Mouse (Mus musculus) kidney, adult 9 months (tissue): Measurements from ENCODE around the gene Ms4a10.

Experiments used
- DNase-seq: peaks from one replicate; pipeline ENCODE4 v3.0.0; 2022

The Ms4a10 gene

GRCm38 (mm10) chr19:10974238-10974865, at the start of gene Ms4a10:
TSS of gene Ms4a10 (minus strand) at chr19:10974670.
- DNase-seq, result no peak

DNA sequence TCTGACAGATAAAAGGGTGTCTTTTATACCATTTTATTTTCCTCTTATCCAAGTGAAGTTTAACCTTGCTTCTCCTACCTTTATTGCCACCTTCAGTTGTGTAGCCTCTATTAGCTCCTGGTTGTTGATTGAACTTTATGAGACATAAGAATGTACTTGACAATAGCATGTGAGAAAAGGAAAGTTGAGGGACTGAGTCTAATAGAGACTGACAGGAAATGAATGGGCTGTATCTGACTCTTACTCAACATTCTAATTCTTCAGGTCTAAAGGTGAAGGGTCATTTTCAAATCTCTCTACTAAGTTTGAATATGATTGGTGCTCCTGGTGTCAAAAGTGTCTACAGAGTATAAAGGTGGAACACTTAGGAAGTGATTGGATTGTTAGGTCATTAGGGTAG, 47.9 kb upstream of the Ms4a10 start:
- no peak for DNase-seq

DNA sequence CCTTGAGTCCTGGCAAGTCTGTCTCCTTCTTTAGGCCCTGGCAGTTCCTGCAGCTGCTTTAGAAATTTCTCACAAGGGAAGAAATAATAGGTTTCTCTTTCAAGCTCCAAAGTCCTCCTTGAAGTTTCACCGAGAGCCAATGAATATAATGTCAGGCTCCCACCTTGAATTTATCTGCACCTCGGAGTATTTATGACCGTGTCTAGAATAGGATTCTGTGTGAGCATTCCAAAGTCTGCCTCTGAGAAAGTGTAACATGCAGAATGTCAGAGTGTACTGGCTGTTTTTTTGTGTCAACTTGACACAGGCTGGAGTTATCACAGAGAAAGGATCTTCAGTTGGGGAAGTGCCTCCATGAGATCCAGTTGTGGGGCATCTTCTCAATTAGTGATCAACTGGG, 43.4 kb upstream of the Ms4a10 start, which contains the start of gene Ms4a18:
Gene Ms4a18, minus strand, starts transcription at position 141 of the 400 bp plus-strand sequence.
- no peak for DNase-seq

DNA sequence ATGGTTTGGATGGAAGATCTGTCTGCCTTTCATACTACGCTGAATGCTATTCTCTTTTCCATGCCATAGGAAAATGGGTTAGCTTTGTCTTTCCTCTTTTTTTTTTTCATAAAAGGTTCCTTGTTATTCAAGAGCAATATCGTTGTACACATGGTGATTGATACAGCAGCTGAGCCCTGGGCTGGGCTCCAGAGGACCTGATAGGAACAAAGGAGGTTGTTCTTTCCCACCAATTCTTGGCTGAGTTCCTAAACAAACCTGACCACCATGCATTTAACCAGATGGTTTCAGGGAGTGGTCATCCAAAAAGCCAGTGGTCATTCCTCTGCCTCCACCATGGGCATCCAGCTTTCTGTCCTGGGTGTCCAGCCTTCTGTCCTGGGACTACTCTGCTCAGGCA, 42.8 kb upstream of the Ms4a10 start:
- DNase-seq, result no peak

- DNase-seq, result no peak
Observed at GRCm38 (mm10) chr19:11015998-11016397, 41.5 kb upstream of the Ms4a10 start.

- DNase-seq, result no peak
Observed at GRCm38 (mm10) chr19:11015468-11015867, 41.0 kb upstream of the Ms4a10 start.

GRCm38 (mm10) chr19:10993150-10993549, 18.7 kb upstream of the Ms4a10 start, which contains the start of gene Ms4a15:
TSS of gene Ms4a15 (minus strand) at chr19:10993250.
- DNase-seq, result no peak

DNA sequence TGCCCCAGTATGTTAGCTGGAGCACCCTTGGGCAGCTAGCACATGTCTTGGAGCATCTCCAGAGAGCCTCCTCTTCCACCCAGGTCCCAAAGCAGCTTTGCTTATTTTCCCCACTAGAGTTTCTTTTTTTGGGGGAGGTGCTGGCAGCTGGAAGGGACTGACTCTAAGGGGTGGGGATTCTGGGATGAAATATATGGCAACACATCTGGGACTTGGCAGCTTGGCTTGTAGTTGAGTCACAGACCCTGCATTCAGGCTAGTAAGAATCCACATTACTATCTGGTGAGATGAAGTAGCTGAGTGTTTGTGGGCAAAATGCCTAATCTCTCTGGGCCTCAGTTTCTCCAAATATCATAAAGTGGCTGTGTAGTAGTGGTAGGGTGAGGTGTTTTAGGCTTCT, 17.4 kb upstream of the Ms4a10 start:
- DNase-seq, result no peak

GRCm38 (mm10) chr19:10990751-10991150, 16.3 kb upstream of the Ms4a10 start:
- no peak for DNase-seq

GRCm38 (mm10) chr19:10988563-10988962, 14.1 kb upstream of the Ms4a10 start:
- peak; percentile 27 for DNase-seq

DNA sequence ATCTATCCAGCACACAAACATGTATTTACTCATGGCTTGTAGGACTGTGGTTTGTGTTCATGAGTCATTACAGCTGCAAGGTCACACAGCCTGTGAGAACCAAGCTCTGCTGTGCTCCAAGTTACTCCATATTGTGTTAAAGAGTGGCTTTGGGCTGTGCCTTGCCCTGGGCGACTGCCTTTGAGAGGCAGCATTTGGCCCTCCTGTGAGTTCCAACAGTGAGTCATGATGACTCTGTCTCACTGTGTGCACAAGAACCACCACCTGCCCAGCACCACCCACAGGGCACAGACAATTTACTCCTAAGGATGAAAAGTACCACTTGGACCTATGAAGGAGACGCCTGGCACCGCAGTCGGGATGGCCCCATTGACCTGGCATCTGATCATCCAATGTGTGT, 11.4 kb upstream of the Ms4a10 start:
- no peak for DNase-seq

GRCm38 (mm10) chr19:10984551-10984950, 10.1 kb upstream of the Ms4a10 start:
- DNase-seq, result no peak

DNA sequence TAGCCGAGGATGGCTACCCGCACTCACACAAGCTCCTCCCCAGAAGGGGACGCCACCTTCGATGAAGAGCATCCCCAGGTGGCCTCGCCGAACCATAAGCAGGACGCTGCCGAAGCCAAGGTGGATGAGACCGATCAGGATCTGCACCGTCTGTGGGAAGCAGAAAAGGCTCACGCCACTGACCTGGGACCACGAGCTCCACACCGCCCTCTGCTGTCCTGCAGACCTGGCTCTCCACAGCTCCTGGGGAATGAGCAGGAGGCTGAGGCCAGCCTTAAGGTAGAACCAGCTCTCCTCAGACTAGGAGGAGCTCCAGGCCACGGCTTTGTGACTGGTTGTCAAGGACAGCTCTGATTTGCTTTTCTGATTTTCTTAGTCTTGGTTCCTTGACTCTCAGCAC, 8.7 kb upstream of the Ms4a10 start:
- peak; percentile 30 for DNase-seq

DNA sequence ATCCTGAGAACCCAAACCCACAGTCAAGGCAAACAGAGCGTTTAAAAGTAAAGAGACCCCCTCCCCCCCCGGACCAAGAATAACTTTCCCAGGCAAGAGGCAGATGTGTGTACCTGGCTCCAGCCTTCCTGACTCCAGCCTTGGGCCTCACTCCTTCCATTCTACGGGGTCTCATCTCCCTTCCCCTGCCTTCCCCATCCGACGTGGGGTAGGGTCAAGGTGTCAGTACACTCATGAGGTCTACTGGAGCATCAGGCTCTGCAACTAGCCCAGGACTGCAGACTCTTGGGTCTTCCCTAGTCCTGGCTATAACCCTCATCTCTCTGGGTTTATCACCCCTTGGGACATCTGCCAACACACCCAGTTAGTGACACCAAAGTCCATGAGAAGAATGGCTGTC, 5.7 kb upstream of the Ms4a10 start:
- no peak for DNase-seq

DNA sequence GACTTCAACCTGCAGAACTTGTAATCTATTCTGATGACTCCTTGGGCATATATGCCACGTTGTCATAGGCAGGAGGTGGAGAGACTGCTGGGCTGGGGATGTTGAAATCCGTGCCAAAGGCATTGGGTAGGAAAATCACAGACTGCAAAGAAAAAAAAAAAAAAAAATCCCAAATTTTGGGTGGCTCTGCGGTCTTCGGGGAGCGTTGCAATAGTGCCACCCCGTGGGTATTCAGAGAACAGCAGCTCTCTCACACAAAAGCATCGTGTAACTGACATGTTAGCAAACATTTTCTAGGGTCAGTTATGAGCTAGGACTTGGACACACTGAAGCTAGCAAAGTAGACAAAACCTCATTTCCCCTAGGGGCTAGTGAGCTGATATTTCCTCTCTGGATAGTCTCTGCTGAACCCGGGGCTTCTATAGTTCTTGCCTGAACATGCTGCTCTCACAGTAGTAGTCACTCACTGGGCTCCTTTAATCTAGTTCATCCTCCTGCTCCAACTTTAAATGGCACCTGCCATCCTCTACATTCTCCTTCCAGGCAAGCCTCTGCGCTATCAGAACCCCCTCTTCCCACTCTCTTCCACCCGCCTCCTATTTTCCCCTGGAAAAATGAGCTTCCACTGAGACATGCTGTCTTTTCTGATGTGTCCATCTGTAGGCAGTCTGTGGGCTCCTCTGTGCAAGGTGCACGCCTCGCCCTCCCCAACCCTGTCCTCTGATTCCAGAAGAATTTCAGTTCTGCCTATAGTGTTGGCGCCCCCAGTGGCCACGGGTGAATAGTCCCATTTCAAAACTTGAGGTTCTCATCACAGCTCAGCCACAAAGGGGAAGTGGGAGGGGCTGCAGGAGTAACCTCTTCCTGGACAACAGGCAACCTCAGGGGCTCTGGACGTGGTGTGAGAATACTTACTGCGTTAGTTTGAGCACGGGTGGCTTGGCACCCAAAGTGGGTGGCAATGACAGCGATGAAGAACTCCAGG, 5.0 kb upstream of the Ms4a10 start:
- peak; percentile 75 for DNase-seq

DNA sequence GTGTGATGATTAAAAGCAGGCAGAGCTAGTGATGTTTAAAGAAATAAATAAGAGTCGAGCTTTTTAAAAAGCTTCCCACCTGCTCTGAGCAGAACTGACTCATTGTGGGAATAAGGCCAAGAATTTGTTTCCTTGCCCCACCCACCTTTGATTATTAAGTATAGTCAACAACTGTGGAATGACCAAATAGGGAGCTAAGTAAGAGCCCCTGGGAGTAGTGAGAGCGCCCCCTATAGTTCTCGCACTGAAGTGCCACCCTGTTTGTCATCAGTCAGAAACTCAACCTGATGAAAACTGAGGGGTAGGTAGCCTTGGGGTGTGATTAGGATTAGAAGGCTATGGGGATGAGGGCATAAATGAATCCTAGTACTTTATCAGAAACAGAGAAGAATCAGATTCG, 1.8 kb upstream of the Ms4a10 start:
- no peak for DNase-seq

GRCm38 (mm10) chr19:10975187-10975586, 717 bp upstream of the Ms4a10 start:
- DNase-seq, result no peak

DNA sequence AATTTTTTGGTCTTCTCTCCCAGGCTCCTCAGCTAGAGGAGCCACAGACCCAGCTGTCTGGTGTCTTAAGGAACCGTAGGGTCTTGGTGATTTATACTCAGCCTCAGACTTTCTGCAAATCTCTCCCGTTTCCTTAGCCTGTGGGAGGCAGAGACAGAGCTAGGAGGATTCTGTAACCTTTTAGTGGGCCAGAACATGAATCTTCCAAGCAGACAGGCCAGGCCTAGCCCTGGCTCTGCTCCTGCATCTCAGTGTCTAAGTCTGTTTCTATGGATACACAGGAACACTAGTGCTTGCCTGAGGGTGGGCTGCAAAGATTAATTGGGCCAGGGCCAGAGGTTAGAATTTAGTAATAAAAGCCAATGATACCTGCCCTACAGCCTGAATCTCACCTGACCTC, 1.3 kb downstream of the Ms4a10 start:
- no peak for DNase-seq

DNA sequence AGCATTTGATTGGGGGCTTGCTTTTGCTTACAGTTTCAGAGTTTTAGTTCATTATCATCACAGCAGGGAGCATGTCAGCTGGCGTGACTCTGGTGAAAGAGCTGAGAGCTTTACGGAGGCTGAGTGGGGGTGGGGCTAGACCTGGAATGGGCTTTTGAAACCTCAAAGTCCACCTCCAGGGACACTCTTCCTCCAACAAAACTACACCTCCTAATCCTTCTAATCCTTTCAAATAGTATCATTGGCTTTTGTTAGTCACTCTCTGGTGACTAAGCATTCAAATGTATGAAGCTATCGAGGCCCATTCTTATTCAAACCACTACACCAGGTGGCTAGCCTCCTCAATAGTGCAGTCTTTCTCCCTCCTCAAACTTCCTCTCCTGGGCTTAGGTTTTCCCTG, 1.8 kb downstream of the Ms4a10 start:
- DNase-seq, result no peak

GRCm38 (mm10) chr19:10970457-10970856, 4.0 kb downstream of the Ms4a10 start:
- DNase-seq, result no peak

DNA sequence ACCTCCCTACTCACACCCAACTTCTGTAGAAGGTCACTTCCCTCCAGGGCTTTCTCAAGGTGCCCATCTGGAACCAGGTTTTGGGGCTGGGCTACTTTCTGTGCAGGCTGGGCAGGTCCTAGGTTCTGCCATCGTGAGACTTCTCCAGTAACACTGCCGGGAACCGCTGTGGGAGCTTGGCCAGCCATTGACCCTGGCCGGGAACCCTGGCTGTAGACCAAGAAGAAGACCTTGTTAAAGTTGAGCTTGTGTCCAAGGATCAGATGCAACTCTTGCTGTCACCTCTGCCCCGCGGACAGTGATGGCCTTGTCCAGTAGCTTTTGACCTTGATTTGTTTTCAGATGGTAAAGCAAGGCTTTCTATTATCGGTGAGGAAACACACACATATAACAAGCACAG, 5.9 kb downstream of the Ms4a10 start:
- DNase-seq, result no peak

DNA sequence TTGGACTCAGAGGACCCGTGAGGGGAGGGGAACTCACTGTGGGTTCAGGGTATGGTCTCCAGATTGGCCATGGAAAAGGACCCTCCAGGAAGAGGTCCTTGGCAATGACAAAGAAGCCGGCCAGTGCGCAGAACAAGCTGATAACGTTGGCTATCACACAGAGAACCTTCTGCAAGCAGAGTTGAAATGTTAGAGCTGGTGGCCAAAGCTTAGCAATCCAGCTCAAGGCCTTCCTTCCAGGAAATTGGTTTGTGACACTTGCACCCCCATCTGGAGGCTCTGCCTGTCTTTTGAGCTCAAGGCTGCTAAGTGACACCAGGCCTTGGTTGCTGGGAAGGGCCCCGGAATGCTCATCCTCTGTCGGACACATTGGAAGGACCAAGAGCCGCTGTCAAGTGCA, 8.7 kb downstream of the Ms4a10 start:
- DNase-seq, result no peak

GRCm38 (mm10) chr19:10959978-10960346, 14.5 kb downstream of the Ms4a10 start:
- DNase-seq, result no peak
